Mouse (Mus musculus): Measurements from ENCODE around the gene Ybx2. TPM values are rescaled to one million over a fixed set of nuclear protein-coding genes. Genes with fewer than 3 reads are reported as not detected.
A peak's percentile ranks its signal among the peaks of the same experiment; 100 is the strongest.

Ybx2 gene
- polyA plus RNA-seq, 1 experiment from 2014 or later, result 6.3 TPM

DNA sequence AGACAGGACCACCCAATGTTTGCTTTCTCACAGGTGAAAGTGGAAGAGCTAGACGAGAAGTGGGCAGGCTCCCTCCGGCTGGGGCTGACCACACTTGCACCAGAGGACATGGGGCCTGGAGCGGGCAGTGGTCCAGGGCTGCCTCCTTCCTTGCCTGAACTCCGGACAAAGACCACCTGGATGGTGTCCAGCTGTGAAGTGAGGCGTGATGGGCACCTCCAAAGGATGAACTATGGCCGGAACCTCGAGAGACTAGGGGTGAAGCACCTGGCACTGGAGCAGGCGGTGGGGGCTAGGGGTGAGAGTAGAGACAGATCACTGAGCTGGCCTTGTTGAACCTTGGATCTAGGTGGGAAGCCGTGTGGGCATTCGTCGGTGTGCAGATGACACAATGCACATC is 27.0 kb upstream of the Ybx2 start:
- Histone ChIP-seq H3K27ac (no peak overlapping the region), H3K9me3 (replicated peaks) (no peaks in the 10 kb centered on the region), H3K4me3 (replicated peaks) (no peak overlapping the region), H3K27me3 (no peaks in the 10 kb centered on the region), H3K4me2 (no peak overlapping the region), H3K9ac (no peak overlapping the region), H3K36me3 (peaks cover 99% of the 10 kb centered on the region), H3K4me1 (peaks cover 11% of the 10 kb centered on the region)
- 89% methylated on average over 11 of the region's 11 CpGs for WGBS
- no peak for ATAC-seq (replicated peaks; ENCODE audit: low FRiP score)

DNA sequence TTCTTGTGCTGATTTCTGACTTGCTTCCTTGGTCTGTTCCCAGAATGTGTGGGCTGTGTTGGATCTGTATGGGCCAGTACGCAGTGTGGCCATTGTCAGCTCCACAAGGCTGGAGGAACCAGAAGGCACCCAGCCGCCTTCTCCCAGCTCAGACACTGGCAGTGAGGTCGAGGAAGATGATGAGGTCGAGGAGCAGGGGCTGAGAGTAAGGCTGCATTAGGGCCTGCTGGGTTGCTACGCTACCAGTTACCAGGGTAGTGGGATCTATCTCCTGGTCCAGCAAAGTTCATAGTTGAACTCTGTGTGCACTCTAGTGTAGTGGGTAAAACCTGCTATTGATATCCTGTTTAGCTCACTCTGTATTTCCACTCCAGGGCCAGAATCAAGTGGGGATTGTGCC is 26.4 kb upstream of the Ybx2 start:
- Histone ChIP-seq H3K4me3 (replicated peaks) (no peak overlapping the region), H3K27ac (no peak overlapping the region), H3K9me3 (replicated peaks) (no peaks in the 10 kb centered on the region), H3K4me2 (no peak overlapping the region), H3K27me3 (no peaks in the 10 kb centered on the region), H3K4me1 (peaks cover 12% of the 10 kb centered on the region), H3K36me3 (peaks cover 94% of the 10 kb centered on the region), H3K9ac (no peak overlapping the region)
- 90% methylated on average over 5 of the region's 5 CpGs for WGBS
- ATAC-seq (replicated peaks; ENCODE audit: low FRiP score), result no peak

DNA sequence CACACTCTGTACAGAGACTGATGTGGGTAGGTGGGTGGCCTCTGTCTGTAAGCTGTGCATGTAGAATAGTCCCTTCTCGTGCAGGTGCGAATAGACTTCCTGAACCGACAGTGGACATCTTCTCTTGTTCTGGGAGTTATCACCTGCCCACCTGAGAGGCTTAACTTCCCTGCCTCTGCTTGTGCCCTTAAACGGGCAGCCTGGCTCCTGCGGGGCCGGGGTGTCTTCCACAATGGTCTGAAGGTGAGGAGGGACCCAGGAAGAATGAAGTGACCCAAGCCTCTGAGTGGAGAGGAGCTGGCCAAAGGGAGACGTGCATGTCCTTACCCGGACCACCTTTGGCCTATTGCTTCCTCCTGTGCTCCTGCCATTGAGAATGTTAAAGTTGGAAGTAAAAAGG is 25.4 kb upstream of the Ybx2 start:
- ATAC-seq (replicated peaks; ENCODE audit: low FRiP score), result no peak

DNA sequence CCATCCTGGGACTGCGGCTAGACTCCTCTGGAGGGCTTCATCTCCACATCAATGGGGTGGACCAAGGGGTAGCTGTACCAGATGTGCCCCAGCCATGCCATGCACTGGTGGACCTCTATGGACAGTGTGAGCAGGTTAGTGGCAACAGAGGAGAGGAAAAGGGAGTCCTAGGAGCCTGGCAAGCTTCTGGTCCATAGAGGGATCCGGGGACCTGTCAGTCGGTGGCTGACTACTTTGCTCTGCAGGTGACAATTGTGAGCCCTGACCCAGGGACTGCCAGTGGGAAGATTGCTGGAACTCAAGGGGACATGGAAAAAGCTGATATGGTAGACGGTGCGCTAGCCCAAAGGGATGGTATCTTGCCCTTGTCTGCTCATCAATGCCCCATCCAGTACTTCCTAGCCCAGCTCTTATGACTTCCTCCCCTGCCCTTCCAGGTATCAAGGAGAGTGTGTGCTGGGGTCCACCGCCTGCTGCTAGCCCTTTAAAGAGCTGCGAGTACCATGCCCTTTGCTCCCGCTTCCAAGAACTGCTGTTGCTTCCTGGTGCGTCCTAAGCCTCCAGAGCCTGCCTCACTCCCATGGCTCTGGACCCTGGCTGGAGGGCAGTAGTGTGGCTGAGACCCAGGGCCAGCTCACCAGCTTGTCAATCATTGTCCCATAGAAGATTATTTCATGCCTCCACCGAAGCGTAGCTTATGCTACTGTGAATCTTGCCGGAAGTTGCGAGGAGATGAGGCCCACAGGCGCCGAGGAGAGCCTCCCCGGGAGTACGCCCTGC is 24.6 kb upstream of the Ybx2 start:
- Histone ChIP-seq H3K9ac (no peak overlapping the region), H3K27me3 (no peaks in the 10 kb centered on the region), H3K9me3 (replicated peaks) (no peaks in the 10 kb centered on the region), H3K27ac (no peak overlapping the region), H3K4me2 (no peak overlapping the region), H3K36me3 (peaks cover 90% of the 10 kb centered on the region), H3K4me3 (replicated peaks) (no peak overlapping the region), H3K4me1 (peaks cover 29% of the 10 kb centered on the region)
- ATAC-seq (replicated peaks; ENCODE audit: low FRiP score), result no peak
- WGBS, result 90% methylated on average over 17 of the region's 17 CpGs

More for the DNA sequence above, 25.4 kb upstream of the Ybx2 start:
- H3K4me1 ChIP-seq, result peaks cover 22% of the 10 kb centered on the region
- whole genome bisulfite sequencing, result 92% methylated on average over 8 of the region's 8 CpGs
- no peak overlapping the region for H3K4me3 ChIP-seq (replicated peaks)
- peaks cover 90% of the 10 kb centered on the region for H3K36me3 ChIP-seq
- H3K27me3 ChIP-seq, result no peaks in the 10 kb centered on the region
- no peak overlapping the region for H3K4me2 ChIP-seq
- H3K9ac ChIP-seq, result no peak overlapping the region
- no peak overlapping the region for H3K27ac ChIP-seq
- no peaks in the 10 kb centered on the region for H3K9me3 ChIP-seq (replicated peaks)

DNA sequence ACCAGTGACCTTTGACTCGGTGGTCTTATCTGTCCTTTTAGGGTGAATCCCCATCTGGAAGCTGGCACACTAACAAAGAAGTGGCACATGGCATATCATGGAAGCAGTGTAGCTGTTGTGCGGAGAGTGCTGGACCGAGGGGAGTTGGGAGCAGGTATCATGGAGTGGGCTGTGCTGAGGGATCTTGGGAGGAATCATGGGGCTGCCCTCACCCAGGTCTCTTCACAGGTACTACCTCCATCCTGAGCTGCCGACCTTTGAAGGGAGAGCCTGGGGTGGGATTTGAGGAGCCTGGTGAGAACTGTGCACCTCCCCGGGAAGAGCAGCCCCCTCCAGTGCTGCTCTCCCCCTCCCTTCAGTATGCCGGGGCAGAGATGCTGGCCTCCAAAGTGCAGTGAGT is 23.9 kb upstream of the Ybx2 start:
- H3K4me2 ChIP-seq, result no peak overlapping the region
- H3K36me3 ChIP-seq, result peaks cover 90% of the 10 kb centered on the region
- H3K27me3 ChIP-seq, result no peaks in the 10 kb centered on the region
- H3K9ac ChIP-seq, result no peak overlapping the region
- 92% methylated on average over 6 of the region's 6 CpGs for WGBS
- no peak overlapping the region for H3K4me3 ChIP-seq (replicated peaks)
- ATAC-seq (replicated peaks; ENCODE audit: low FRiP score), result no peak
- peaks cover 34% of the 10 kb centered on the region for H3K4me1 ChIP-seq
- no peak overlapping the region for H3K27ac ChIP-seq
- no peaks in the 10 kb centered on the region for H3K9me3 ChIP-seq (replicated peaks)

DNA sequence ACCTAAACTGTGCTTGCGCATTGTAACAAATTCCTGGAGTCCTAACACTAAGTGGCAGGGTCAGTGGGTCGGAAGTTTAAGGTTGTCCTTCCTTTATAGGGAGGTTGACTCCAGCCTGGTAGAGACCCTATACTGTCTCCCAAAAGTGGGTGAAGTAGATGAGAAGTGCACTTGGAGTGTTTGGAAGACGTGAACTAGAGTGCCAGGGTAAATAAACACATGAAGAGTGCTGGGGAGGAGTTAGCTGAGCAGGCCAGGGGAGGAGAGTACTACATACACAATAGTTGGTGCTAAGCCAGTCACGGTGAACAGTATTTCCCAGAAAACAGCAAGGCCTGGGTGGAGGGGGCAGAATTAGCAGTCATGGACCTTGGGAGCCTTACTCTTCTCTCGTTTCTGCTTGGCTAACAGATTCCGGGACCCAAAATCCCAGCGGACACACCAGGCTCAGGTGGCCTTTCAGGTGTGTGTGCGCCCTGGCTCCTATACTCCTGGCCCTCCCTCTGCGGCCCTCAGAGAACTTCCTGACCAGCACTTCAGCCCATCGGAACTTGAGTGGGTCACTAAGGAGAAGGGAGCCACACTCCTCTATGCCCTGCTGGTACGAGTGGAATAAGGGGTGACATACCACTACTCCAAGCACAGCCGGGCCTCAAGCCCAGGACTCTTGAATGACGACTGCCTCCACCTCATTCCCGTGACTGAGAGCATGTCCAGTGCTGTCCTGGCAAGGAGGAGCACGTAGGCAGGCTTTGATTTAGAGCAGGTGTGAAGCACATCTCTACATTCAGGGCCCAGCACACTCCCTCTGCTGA is 22.7 kb upstream of the Ybx2 start:
- Histone ChIP-seq H3K9ac (peak overlapping the region; percentile 76), H3K36me3 (peaks cover 90% of the 10 kb centered on the region), H3K4me2 (peak overlapping the region; percentile 87), H3K4me3 (replicated peaks) (peak overlapping the region; percentile 72), H3K27me3 (no peaks in the 10 kb centered on the region), H3K27ac (peak overlapping the region; percentile 93; the same call in 1 of the 2 replicates), H3K4me1 (peaks cover 42% of the 10 kb centered on the region), H3K9me3 (replicated peaks) (no peaks in the 10 kb centered on the region)
- no peak for ATAC-seq (replicated peaks; ENCODE audit: low FRiP score)
- WGBS, result 75% methylated on average over 15 of the region's 15 CpGs

DNA sequence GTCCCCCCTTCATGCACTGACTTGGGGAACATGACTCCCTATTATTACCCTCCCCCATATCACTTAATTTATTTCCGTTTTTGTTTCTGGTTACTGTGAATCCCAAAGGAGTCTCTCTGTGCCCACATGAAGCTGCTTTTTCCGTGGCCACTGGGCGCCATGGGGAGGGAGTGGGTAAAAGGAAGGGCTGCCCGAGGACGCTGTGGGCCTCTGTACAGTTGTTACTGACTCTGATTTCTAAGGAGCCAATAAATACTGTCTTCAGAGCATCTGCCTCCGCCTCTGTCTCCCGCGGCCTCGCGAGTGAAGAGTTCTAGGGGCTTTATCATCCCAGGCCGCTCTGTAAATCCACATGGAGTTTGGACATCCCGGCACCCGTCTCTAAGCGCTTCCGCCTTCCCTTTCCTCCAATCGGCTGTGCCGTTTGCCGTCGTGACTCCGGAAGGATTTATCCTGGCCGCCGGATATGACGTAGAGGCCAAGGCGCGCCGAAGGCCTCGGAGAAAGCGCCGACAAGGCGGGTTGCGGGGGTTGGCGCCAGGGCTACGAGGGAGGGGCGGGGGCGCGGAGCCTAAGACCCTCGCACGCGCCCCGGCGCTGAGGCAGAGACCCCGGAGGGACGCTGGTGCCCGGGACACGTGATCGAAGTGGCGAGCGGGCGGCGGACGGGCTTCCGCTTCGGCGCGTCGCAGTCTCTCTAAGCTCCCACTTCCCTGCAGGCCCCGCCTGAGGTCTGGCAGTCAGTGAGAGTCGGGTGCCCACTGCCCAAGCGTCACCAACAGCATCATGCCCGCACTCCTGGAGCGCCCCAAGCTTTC is 21.8 kb upstream of the Ybx2 start, which contains the start of gene Gps2:
TSS of gene Gps2 (plus strand) at position 335 of the 818 bp plus-strand sequence.
- H3K9ac ChIP-seq, result peak within 1 kb of the TSS; percentile 76
- H3K4me2 ChIP-seq, result peak within 1 kb of the TSS; percentile 87
- peak within 1 kb of the TSS; percentile 93 for H3K27ac ChIP-seq
- no peaks in the 10 kb centered on the region for H3K27me3 ChIP-seq
- H3K4me3 ChIP-seq (replicated peaks), result peak within 1 kb of the TSS; percentile 72
- ATAC-seq (replicated peaks; ENCODE audit: low FRiP score), result peak; percentile 90
- no peaks in the 10 kb centered on the region for H3K9me3 ChIP-seq (replicated peaks)
- 1% methylated on average over 60 of the region's 61 CpGs for WGBS
- H3K4me1 ChIP-seq, result peaks cover 47% of the 10 kb centered on the region
- H3K36me3 ChIP-seq, result peaks cover 90% of the 10 kb centered on the region

DNA sequence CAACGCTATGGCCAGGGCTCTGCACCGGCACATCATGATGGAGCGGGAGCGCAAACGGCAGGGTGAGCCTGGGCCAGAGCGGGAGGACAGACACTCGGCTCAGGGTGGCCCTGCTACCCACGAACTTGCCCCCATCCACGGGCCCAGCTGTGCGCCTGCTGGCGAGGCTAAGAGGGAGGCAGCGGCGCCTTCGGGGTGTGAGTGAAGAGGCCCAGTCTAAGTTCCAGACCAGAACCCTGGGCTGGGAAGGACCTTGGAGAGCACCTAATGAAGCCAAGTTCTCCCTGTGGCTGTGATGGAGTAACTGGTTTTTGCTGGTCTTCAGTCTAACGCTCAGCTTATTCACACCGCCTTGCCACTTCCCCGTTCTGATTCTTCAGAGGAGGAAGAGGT is 21.2 kb upstream of the Ybx2 start:
- ATAC-seq (replicated peaks; ENCODE audit: low FRiP score), result no peak
- no peaks in the 10 kb centered on the region for H3K27me3 ChIP-seq
- peak overlapping the region; percentile 93 for H3K27ac ChIP-seq
- H3K4me3 ChIP-seq (replicated peaks), result peak overlapping the region; percentile 72
- H3K4me1 ChIP-seq, result peaks cover 53% of the 10 kb centered on the region
- peak overlapping the region; percentile 76 for H3K9ac ChIP-seq
- H3K9me3 ChIP-seq (replicated peaks), result no peaks in the 10 kb centered on the region
- 3% methylated on average over 17 of the region's 17 CpGs for WGBS
- H3K36me3 ChIP-seq, result peaks cover 88% of the 10 kb centered on the region
- peak overlapping the region; percentile 87 for H3K4me2 ChIP-seq

DNA sequence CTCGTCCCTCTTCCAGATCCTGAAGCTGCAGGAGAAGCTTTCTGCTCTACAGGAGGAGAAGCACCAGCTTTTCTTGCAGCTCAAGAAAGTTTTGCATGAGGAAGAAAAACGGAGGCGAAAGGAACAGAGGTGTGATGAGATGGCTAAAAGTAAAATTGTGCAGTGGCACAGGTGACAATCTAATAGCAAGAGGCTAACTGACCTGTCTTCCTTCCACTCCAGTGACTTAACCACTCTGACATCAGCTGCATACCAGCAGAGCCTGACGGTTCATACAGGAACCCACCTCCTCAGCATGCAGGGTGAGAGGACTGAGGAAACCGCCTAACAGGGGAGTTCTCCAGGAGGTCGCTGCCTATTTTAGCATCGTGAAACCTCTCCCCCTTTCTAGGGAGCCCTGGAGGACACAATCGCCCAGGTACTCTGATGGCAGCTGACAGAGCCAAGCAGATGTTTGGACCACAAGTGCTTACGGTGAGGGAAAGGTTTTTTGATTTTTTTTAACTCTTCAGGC is 20.6 kb upstream of the Ybx2 start:
- WGBS, result 38% methylated on average over 9 of the region's 9 CpGs
- peak overlapping the region; percentile 72 for H3K4me3 ChIP-seq (replicated peaks)
- H3K9ac ChIP-seq, result peak overlapping the region; percentile 76
- peaks cover 58% of the 10 kb centered on the region for H3K4me1 ChIP-seq
- H3K27ac ChIP-seq, result no peak overlapping the region
- peak overlapping the region; percentile 87 for H3K4me2 ChIP-seq
- H3K27me3 ChIP-seq, result no peaks in the 10 kb centered on the region
- no peaks in the 10 kb centered on the region for H3K9me3 ChIP-seq (replicated peaks)
- ATAC-seq (replicated peaks; ENCODE audit: low FRiP score), result no peak
- H3K36me3 ChIP-seq, result peaks cover 82% of the 10 kb centered on the region

DNA sequence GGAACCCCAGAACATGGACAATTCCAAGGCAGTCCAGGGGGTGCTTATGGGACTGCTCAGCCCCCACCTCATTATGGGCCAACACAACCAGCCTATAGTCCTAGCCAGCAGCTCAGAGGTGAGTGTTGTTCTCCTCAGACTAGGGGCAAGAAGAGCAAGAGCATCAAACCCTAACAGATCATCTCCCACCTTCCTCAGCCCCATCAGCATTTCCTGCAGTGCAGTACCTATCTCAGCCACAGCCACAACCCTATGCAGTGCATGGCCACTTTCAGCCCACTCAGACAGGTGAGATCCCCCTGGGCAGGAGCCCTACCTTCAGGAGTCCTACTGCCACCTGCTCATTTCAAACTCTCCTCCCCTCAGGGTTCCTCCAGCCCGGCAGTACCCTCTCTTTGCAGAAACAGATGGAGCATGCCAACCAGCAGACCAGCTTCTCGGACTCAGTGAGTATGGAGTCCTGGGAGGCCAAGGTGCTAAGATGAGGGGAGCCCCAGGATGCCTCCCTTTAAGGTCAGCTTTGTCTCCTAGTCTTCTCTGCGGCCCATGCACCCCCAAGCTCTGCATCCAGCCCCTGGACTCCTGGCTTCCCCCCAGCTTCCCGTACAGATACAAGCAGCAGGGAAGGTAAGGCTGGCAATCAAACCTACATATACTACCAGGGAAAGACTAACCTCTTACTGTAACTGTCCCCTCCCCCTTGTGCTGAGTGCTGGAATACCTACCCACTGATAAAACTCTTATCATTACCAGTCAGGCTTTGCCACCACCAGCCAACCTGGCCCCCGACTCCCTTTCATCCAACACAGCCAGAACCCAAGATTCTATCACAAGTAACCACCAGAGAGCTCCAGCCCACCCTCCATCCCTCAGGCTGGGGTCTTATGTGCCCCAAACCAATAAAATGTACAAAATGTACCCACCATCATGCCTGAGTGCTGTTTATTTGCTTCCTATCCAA is 19.6 kb upstream of the Ybx2 start:
- H3K4me1 ChIP-seq, result peaks cover 58% of the 10 kb centered on the region
- WGBS, result 60% methylated on average over 5 of the region's 5 CpGs
- no peaks in the 10 kb centered on the region for H3K27me3 ChIP-seq
- peak overlapping the region; percentile 87 for H3K4me2 ChIP-seq
- H3K9ac ChIP-seq, result no peak overlapping the region
- no peaks in the 10 kb centered on the region for H3K9me3 ChIP-seq (replicated peaks)
- no peak overlapping the region for H3K27ac ChIP-seq
- H3K36me3 ChIP-seq, result peaks cover 72% of the 10 kb centered on the region
- ATAC-seq (replicated peaks; ENCODE audit: low FRiP score), result no peak
- no peak overlapping the region; the same call in 1 of the 2 replicates for H3K4me3 ChIP-seq (replicated peaks)
